Mouse (Mus musculus) midbrain, postnatal 0 days (tissue): ENCODE results near the gene Myt1l. TPM values are rescaled to one million over a fixed set of nuclear protein-coding genes. Genes with fewer than 3 reads are reported as not detected.

Experiments
- ATAC-seq: fragments of 200-750 bp; cut with Nextera tagmentation; 2 replicates; pipeline ENCODE4 v1.8.0; 2017; ENCODE audit warnings: moderate number of reproducible peaks, mild to moderate bottlenecking, moderate TSS enrichment, moderate library complexity; ENCODE audit not compliant: low FRiP score
- DNase-seq: peaks from one replicate; pipeline ENCODE4 v3.0.0-alpha.2; 2015; ENCODE audit warnings: low spot score
- H3K27ac ChIP-seq: fragments of 300-500 bp; sonication (generic); 2 replicates; pipeline ENCODE4 v1.5.1; 2014; ENCODE audit warnings: low read depth, mild to moderate bottlenecking, low read length, mixed read lengths
- H3K27me3 ChIP-seq: fragments of 300-500 bp; sonication (generic); 2 replicates; pipeline ENCODE4 v1.6.1; 2014; ENCODE audit warnings: low read length, control low read depth, mixed read lengths; ENCODE audit not compliant: insufficient read depth
- H3K36me3 ChIP-seq: fragments of 300-500 bp; sonication (generic); 2 replicates; pipeline ENCODE4 v1.6.1; 2014; ENCODE audit warnings: low read length, control low read depth, mixed read lengths; ENCODE audit not compliant: insufficient read depth
- H3K4me1 ChIP-seq: fragments of 300-500 bp; sonication (generic); 2 replicates; pipeline ENCODE4 v1.6.1; 2014; ENCODE audit warnings: mild to moderate bottlenecking, control low read depth, antibody characterized with exemption, low read length, mixed read lengths; ENCODE audit not compliant: insufficient read depth
- H3K4me2 ChIP-seq: fragments of 300-500 bp; sonication (generic); 2 replicates; pipeline ENCODE4 v1.6.1; 2014; ENCODE audit warnings: low read depth, mild to moderate bottlenecking, low read length, mixed read lengths; ENCODE audit not compliant: poor library complexity, severe bottlenecking
- H3K4me3 ChIP-seq: fragments of 300-500 bp; sonication (generic); 2 replicates; pipeline ENCODE4 v1.5.1; 2014; ENCODE audit warnings: low read depth, mild to moderate bottlenecking, low read length, moderate library complexity
- H3K9ac ChIP-seq: fragments of 300-500 bp; sonication (generic); replicated peaks from 2 replicates; pipeline ENCODE4 v1.6.1; 2014; ENCODE audit warnings: mild to moderate bottlenecking, low read length, moderate library complexity, mixed read lengths; ENCODE audit not compliant: poor library complexity, severe bottlenecking
- H3K9me3 ChIP-seq: fragments of 300-500 bp; sonication (generic); 2 replicates; pipeline ENCODE4 v1.6.1; 2016; ENCODE audit warnings: low read length, control low read depth
- CTCF ChIP-seq: IDR thresholded peaks from 2 replicates; pipeline ENCODE4 v1.5.1; 2016; ENCODE audit warnings: antibody characterized with exemption, mild to moderate bottlenecking
- WGBS: fragments of 180-500 bp; shearing (Covaris S2); extraction: QIAGEN DNeasy Blood & Tissue Kit; methylation state at CpG from one replicate; pipeline ENCODE4 v1.1.7; 2014; 5-methylcytosine and 5-hydroxymethylcytosine counted together
- polyA plus RNA-seq: library from polyadenylated mRNA; unstranded; fragments of >200 nt; fragmentation: Nextera tagmentation; extraction: Ambion mirVana; gene quantifications from 2 replicates; pipeline ENCODE4 v1.2.1, GENCODE M21; 2015
- total RNA-seq: library from RNA; depleted of rRNA; stranded (reverse); fragments of >200 nt; gene quantifications from 2 replicates; pipeline ENCODE4 v1.2.3, GENCODE M21; 2014

Myt1l gene
- total and polyA plus RNA-seq, 2 experiments from 2014 or later = 104 to 223 TPM

DNA sequence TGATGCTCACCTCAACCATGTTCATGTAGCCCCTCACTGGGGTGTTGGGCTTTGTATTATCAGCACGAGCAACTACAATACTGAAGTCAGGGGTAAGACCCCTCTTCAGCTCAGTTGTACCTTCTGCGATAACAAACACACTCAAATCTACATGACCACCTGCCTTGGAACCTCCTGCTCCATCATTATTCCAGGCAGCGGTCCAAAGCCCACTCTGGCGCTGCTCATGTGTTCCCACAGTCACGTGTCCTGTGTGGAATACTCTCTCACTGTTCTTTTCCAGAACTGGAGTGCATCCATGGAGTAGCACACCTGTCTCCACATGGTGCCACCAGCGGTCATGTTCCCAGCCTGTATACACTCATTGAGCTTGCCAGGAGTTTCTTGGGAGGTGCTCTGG lies 42.2 kb downstream of the Myt1l start:
- no peak for TF ChIP-seq CTCF
- no peak overlapping the region for H3K4me2 ChIP-seq
- H3K4me3 ChIP-seq = no peak overlapping the region
- no peak overlapping the region for H3K9ac ChIP-seq
- DNase-seq (no peak), ATAC-seq (no peak)
- H3K27ac ChIP-seq = no peak overlapping the region
- no peaks in the 10 kb centered on the region for H3K27me3 ChIP-seq
- peaks cover 19% of the 10 kb centered on the region; the same call in 1 of the 2 replicates for H3K36me3 ChIP-seq
- H3K9me3 ChIP-seq = no peaks in the 10 kb centered on the region
- WGBS = 92% methylated on average over 6 of the region's 6 CpGs
- no peaks in the 10 kb centered on the region for H3K4me1 ChIP-seq

DNA sequence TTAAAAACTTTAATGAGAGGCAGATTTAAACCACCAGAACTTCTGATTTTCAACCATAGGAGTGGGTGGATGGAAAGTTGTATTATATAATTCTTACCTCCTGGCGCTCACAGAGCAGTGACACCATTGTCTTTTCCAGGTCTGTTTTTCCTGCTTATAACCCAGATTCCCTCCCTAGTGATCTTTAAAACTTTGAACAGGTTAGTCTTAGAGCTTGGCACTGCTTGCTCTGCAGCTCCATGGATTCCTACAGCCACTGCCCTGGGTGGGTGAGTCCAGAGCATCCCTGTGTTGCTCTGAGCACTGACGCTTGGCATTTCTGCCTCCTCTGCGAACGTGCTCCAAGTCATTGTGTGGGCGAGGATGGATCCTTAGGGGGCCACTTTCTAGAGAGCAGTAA lies 43.4 kb downstream of the Myt1l start:
- Histone ChIP-seq H3K9ac (no peak overlapping the region), H3K4me3 (no peak overlapping the region), H3K9me3 (no peaks in the 10 kb centered on the region), H3K27ac (no peak overlapping the region), H3K4me2 (no peak overlapping the region), H3K36me3 (peaks cover 19% of the 10 kb centered on the region; the same call in 1 of the 2 replicates), H3K4me1 (no peaks in the 10 kb centered on the region), H3K27me3 (no peaks in the 10 kb centered on the region)
- ATAC-seq = no peak
- 77% methylated on average over 5 of the region's 5 CpGs for WGBS
- TF ChIP-seq CTCF = no peak
- DNase-seq = no peak

DNA sequence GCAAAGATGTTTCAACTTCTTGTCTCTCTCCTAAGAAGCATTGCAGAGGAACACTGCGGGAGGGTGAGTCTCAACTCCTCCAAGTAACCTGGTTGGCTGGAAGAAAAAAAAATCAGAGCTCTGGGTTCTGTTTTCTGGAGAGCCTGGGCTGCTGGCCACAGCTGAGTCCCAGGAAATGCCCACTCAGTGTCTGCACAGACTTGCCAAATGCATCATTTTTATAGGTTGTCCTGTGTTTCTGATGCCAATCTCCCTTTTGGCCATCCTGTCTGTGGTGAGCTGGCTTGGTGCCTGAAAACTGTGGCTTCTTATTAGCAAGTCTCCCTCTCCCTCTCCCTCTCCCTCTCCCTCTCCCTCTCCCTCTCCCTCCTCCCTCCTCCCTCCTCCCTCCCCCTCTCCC lies 65.6 kb downstream of the Myt1l start:
- no peak overlapping the region for H3K9ac ChIP-seq
- peaks cover 14% of the 10 kb centered on the region; the same call in 1 of the 2 replicates for H3K36me3 ChIP-seq
- DNase-seq (peak; percentile 38), ATAC-seq (no peak)
- H3K9me3 ChIP-seq = peaks cover 5% of the 10 kb centered on the region; the same call in 1 of the 2 replicates
- no peak overlapping the region for H3K4me3 ChIP-seq
- no peak for TF ChIP-seq CTCF
- no peaks in the 10 kb centered on the region for H3K27me3 ChIP-seq
- 89% methylated on average over 1 of the region's 1 CpGs for WGBS
- no peaks in the 10 kb centered on the region; the same call in 1 of the 2 replicates for H3K4me1 ChIP-seq
- H3K27ac ChIP-seq = no peak overlapping the region
- H3K4me2 ChIP-seq = no peak overlapping the region

GRCm38 (mm10) chr12:29599916-29600315 lies 71.7 kb downstream of the Myt1l start:
- Histone ChIP-seq H3K27me3 (no peaks in the 10 kb centered on the region), H3K4me3 (no peak overlapping the region), H3K9ac (no peak overlapping the region), H3K27ac (no peak overlapping the region), H3K9me3 (no peaks in the 10 kb centered on the region), H3K36me3 (0 out of 2 replicates have a peak, but pooled peaks cover 10% of the 10 kb centered on the region), H3K4me2 (no peak overlapping the region), H3K4me1 (no peaks in the 10 kb centered on the region; the same call in 1 of the 2 replicates)
- DNase-seq = peak; percentile 41
- TF ChIP-seq CTCF = peak; percentile 66
- ATAC-seq = no peak
- WGBS = 50% methylated on average over 6 of the region's 6 CpGs

GRCm38 (mm10) chr12:29601223-29601622 lies 73.0 kb downstream of the Myt1l start:
- TF ChIP-seq CTCF = no peak
- H3K9me3 ChIP-seq = no peaks in the 10 kb centered on the region
- H3K9ac ChIP-seq = no peak overlapping the region
- no peak overlapping the region for H3K27ac ChIP-seq
- H3K4me1 ChIP-seq = no peaks in the 10 kb centered on the region; the same call in 1 of the 2 replicates
- no peak for ATAC-seq
- H3K36me3 ChIP-seq = 0 out of 2 replicates have a peak, but pooled peaks cover 9% of the 10 kb centered on the region
- H3K4me3 ChIP-seq = no peak overlapping the region
- 67% methylated on average over 6 of the region's 6 CpGs for WGBS
- no peak for DNase-seq
- no peak overlapping the region for H3K4me2 ChIP-seq
- H3K27me3 ChIP-seq = no peaks in the 10 kb centered on the region

DNA sequence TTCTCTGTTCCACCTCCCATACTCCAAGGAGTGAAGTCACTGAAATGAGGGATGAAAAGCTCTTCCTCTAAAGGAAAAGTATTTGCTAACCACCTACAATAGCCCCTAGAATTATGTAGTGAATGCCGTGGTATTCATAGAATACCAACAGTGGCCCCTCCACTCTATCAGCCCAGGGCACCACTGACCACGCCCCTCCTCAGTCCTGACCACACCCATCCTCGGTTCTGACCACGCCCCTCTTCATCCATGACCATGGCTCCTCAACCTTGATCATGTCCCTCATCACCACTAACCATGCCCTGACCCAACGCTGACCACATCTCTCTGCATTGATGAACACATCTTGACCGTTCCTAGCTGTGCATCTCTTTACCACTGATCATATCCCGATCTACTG lies 76.5 kb downstream of the Myt1l start:
- H3K9ac ChIP-seq = no peak overlapping the region
- no peak for TF ChIP-seq CTCF
- WGBS = 91% methylated on average over 7 of the region's 7 CpGs
- H3K9me3 ChIP-seq = no peaks in the 10 kb centered on the region
- H3K4me2 ChIP-seq = no peak overlapping the region
- H3K36me3 ChIP-seq = no peaks in the 10 kb centered on the region
- H3K27ac ChIP-seq = no peak overlapping the region
- H3K27me3 ChIP-seq = no peaks in the 10 kb centered on the region
- H3K4me3 ChIP-seq = no peak overlapping the region
- H3K4me1 ChIP-seq = no peaks in the 10 kb centered on the region
- no peak for DNase-seq
- no peak for ATAC-seq
